Mouse (Mus musculus) midbrain, embryonic 13.5 days (tissue): ENCODE measurements around the gene Gm17174. TPM values are rescaled to one million over a fixed set of nuclear protein-coding genes. Genes with fewer than 3 reads are reported as not detected.
"Not testable (repeated sequence)": the region's sequence is repeated elsewhere in the genome, so short reads cannot be mapped to it uniquely, and the experiment has no call there.

Experiments
- ATAC-seq: fragments of 200-750 bp; cut with Nextera tagmentation; 2 replicates; pipeline ENCODE4 v1.8.0; 2017; ENCODE audit warnings: mild to moderate bottlenecking, moderate TSS enrichment, moderate library complexity
- H3K27ac ChIP-seq: fragments of 300-500 bp; sonication (generic); 2 replicates; pipeline ENCODE4 v1.5.1; 2015; ENCODE audit warnings: inconsistent platforms, mild to moderate bottlenecking, moderate library complexity
- H3K27me3 ChIP-seq: fragments of 300-500 bp; sonication (generic); 2 replicates; pipeline ENCODE4 v1.6.1; 2015; ENCODE audit warnings: mild to moderate bottlenecking, inconsistent platforms
- H3K36me3 ChIP-seq: fragments of 300-500 bp; sonication (generic); 2 replicates; pipeline ENCODE4 v1.6.1; 2015; ENCODE audit warnings: mild to moderate bottlenecking, inconsistent platforms
- H3K4me1 ChIP-seq: fragments of 300-500 bp; sonication (generic); replicated peaks from 2 replicates; pipeline ENCODE4 v1.6.1; 2015; ENCODE audit warnings: inconsistent platforms
- H3K4me2 ChIP-seq: fragments of 300-500 bp; sonication (generic); replicated peaks from 2 replicates; pipeline ENCODE4 v1.6.1; 2015; ENCODE audit warnings: moderate library complexity, mild to moderate bottlenecking, inconsistent platforms
- H3K4me3 ChIP-seq: fragments of 300-500 bp; sonication (generic); replicated peaks from 2 replicates; pipeline ENCODE4 v1.5.1; 2015; ENCODE audit warnings: mild to moderate bottlenecking, inconsistent platforms
- H3K9ac ChIP-seq: fragments of 300-500 bp; sonication (generic); replicated peaks from 2 replicates; pipeline ENCODE4 v1.6.1; 2015; ENCODE audit warnings: mild to moderate bottlenecking, inconsistent platforms
- H3K9me3 ChIP-seq: fragments of 300-500 bp; sonication (generic); 2 replicates; pipeline ENCODE4 v1.6.1; 2016; ENCODE audit warnings: mild to moderate bottlenecking, inconsistent platforms
- WGBS: fragments of 180-500 bp; shearing (Covaris S2); methylation state at CpG from one replicate; pipeline ENCODE4 v1.1.7; 2015; 5-methylcytosine and 5-hydroxymethylcytosine counted together
- polyA plus RNA-seq: library from polyadenylated mRNA; unstranded; fragments of >200 nt; fragmentation: Nextera tagmentation; extraction: Ambion mirVana; gene quantifications from 2 replicates; pipeline ENCODE4 v1.2.1, GENCODE M21; 2015

The Gm17174 gene
- not detected in 2 replicates for polyA plus RNA-seq

- not testable (repeated sequence) for H3K9ac ChIP-seq, H3K27me3 ChIP-seq, H3K36me3 ChIP-seq, H3K4me2 ChIP-seq, ATAC-seq, H3K27ac ChIP-seq, H3K4me3 ChIP-seq, H3K4me1 ChIP-seq, H3K9me3 ChIP-seq
- 93% methylated on average over 4 of the region's 4 CpGs for WGBS
Observed at GRCm38 (mm10) chr14:51592039-51592438, at the start of gene Gm17174. Gene Gm17174 (minus strand): TSS chr14:51592139.

DNA sequence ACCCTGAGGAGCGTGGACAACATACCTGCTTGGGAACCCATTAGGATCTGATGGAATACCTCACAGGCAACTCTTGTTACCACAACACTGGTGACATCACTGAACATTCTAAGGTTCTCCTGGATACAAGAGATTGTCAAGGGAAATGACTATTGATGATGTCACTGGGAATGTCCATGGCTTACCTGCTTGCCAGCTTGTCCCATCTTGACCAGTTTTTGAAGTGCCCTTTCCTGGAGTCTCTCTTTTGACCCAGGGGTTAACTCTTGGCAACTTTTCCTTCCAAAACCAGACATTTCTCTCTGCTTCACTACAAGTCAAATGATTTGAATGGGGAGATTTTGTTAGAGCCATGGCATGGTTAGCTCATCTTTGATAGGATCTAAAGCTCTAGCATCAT is 43.6 kb upstream of the Gm17174 start, which contains the start of gene Gm4181:
Gene Gm4181 (minus strand): TSS at position 101 of the 400 bp plus-strand sequence.
- WGBS, result 100% methylated on average over 1 of the region's 1 CpGs

DNA sequence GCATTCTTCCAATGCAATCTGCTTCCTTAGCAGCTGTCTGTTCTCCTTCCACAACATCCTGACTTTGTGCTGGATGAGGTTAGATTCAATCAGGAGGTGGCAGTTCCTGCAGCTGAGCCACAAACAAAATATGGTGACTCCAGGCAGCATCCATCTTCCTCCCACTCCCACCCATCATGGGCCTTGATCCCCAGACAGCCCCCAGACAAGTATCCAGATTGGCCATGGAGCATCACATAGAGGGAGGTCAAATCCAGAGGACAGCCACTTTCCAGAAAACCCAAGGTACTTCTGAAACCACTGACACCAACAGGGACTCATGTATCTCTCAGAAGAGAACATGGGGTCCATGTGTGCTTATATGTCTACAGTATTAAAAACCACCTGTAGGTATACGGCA is 40.5 kb upstream of the Gm17174 start:
- H3K4me2 ChIP-seq, ATAC-seq, H3K4me3 ChIP-seq, H3K9ac ChIP-seq, H3K27me3 ChIP-seq, H3K9me3 ChIP-seq, H3K27ac ChIP-seq, H3K36me3 ChIP-seq, H3K4me1 ChIP-seq: not testable (repeated sequence)
- 100% methylated on average over 1 of the region's 1 CpGs for WGBS

More for the DNA sequence above, 43.6 kb upstream of the Gm17174 start, which contains the start of gene Gm4181:
- not testable (repeated sequence) for ATAC-seq, H3K27me3 ChIP-seq, H3K36me3 ChIP-seq, H3K4me2 ChIP-seq, H3K27ac ChIP-seq, H3K4me3 ChIP-seq, H3K4me1 ChIP-seq, H3K9me3 ChIP-seq, H3K9ac ChIP-seq

DNA sequence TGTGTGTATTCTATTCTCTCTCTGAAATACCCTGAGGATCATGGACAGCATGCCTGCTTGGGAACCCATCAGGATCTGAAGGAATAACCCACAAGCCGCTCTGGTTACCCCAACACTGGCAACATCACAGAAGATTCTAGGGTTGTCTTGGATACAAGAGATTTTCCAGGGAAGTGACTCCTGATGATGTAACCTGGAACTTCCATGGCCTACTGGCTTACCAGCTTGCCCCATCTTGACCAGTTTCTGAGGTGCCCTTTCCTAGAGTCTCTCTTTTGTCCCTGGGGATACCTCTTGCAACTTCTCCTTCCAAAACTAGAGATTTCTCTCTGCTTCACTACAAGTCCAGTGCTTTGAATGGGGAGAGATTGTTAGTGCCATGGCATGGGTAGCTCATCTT is 19.3 kb upstream of the Gm17174 start, which contains the start of gene Gm17078:
Gene Gm17078 (minus strand): TSS at position 101 of the 400 bp plus-strand sequence.
- Histone ChIP-seq H3K9me3 (no peaks in the 10 kb centered on the region), H3K4me1 (no peaks in the 10 kb centered on the region), H3K4me3 (no peak within 1 kb of the TSS), H3K9ac (no peak within 1 kb of the TSS), H3K27me3 (no peaks in the 10 kb centered on the region), H3K36me3 (no peaks in the 10 kb centered on the region), H3K4me2 (no peak within 1 kb of the TSS), H3K27ac (no peak within 1 kb of the TSS)
- no peak for ATAC-seq
- WGBS, result 88% methylated on average over 1 of the region's 1 CpGs

DNA sequence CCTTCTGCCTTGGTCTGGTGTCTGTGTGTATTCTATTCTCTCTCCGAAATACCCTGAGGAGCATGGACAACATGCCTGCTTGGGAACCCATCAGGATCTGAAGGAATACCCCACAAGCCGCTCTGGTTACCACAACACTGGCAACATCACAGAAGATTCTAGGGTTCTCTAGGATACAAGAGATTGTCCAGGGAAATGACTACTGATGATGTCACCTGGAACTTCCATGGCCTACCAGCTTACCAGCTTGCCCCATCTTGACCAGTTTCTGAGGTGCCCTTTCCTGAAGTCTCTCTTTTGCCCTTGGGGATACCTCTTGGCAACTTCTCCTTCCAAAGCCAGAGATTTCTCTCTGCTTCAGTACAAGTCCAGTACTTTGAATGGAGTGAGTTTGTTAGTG is 18.0 kb downstream of the Gm17174 start, which contains the start of gene Gm17175:
Gene Gm17175 (minus strand): TSS at position 101 of the 400 bp plus-strand sequence.
- not testable (repeated sequence) for ATAC-seq, H3K27me3 ChIP-seq, H3K9ac ChIP-seq, H3K27ac ChIP-seq, H3K9me3 ChIP-seq, H3K4me1 ChIP-seq, H3K36me3 ChIP-seq, H3K4me3 ChIP-seq, H3K4me2 ChIP-seq
- 91% methylated on average over 2 of the region's 2 CpGs for WGBS

DNA sequence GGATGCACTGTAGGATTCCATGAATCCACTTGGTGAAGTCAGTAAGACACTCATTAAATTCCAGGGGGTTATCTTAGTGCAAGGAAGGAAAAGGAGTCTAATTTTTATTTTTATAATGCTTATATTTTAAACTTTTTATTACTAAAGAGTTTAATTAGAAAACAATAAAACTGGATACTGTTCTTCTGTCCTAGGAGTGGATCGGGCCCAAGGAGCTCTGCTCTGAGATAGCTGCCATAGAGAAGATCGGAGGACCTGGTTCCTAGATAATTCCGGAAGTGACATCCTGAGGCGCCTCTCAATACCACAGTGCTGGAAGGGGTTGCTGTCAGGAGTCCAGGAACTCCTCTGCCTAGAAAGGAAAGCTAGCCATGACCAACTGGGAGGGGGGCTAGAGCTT is 39.4 kb downstream of the Gm17174 start, which contains the start of gene Gm5622:
Gene Gm5622 (plus strand): TSS at position 301 of the 400 bp plus-strand sequence.
- H3K36me3 ChIP-seq, result no peaks in the 10 kb centered on the region
- no peak within 1 kb of the TSS for H3K4me3 ChIP-seq
- no peaks in the 10 kb centered on the region for H3K9me3 ChIP-seq
- H3K27ac ChIP-seq, result no peak within 1 kb of the TSS
- no peaks in the 10 kb centered on the region for H3K4me1 ChIP-seq
- no peaks in the 10 kb centered on the region for H3K27me3 ChIP-seq
- no peak for ATAC-seq
- H3K4me2 ChIP-seq, result no peak within 1 kb of the TSS
- no peak within 1 kb of the TSS for H3K9ac ChIP-seq
- 93% methylated on average over 4 of the region's 4 CpGs for WGBS

Other genes with a start within 250 kb of the Gm17174 start
- not detected in 2 replicates for gene Gm7247, start 230.4 kb downstream of the Gm17174 start, polyA plus RNA-seq
- not detected in 2 replicates for gene Vmn2r88, start 181.3 kb downstream of the Gm17174 start, polyA plus RNA-seq
- not detected in 2 replicates for gene Vmn2r89, start 140.3 kb downstream of the Gm17174 start, polyA plus RNA-seq
- not detected in 2 replicates for gene Gm5622, start 39.3 kb downstream of the Gm17174 start, polyA plus RNA-seq
- not detected in 2 replicates for gene Gm17175, start 18.1 kb downstream of the Gm17174 start, polyA plus RNA-seq
- gene Gm17078, start 19.2 kb upstream of the Gm17174 start, polyA plus RNA-seq, result not detected in 2 replicates
- not detected in 2 replicates for gene Gm4181, start 43.5 kb upstream of the Gm17174 start, polyA plus RNA-seq
- gene Gm17079, start 103.3 kb upstream of the Gm17174 start, polyA plus RNA-seq, result not detected in 2 replicates
- not detected in 2 replicates for gene Gm5800, start 125.0 kb upstream of the Gm17174 start, polyA plus RNA-seq
- gene Ang4, start 181.5 kb upstream of the Gm17174 start, polyA plus RNA-seq, result not detected in 2 replicates
- gene AY358078, start 207.9 kb upstream of the Gm17174 start, polyA plus RNA-seq, result not detected in 2 replicates